ENCODE assay signal across 24 mouse cellular contexts in the genomic region with DNA sequence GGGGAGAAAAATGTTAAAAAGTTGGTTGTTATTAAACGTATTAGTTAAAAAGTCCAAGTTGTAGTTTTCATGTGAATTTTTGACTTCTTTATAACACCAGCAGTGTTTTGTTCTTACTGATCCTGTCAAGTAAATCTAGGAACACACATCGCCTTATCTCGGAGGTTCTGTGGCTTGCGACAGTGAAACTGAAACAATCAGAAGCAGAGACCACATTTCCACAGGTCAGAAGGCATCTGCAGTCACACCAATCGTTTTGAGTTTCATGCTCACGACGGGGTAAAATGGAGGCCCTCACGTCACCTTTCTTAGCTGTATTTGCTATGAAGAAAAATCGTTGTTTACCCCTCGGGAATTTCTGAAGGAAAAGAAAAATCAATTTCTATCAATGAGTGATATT. TPM values are rescaled to one million over a fixed set of nuclear protein-coding genes. Genes with fewer than 3 reads are reported as not detected.
DNase-seq lines count a peak whose midpoint lies in the region; ATAC-seq and TF ChIP-seq lines count a peak whose summit lies in the region.
"Had no signal": no experiment of that assay in that cellular context is flagged by ENCODE, and none has a peak within 500 bp of the region (broad histone marks: within the 10 kb centered on the region; RNA-seq: fewer than 3 reads in every experiment).

No protein-coding gene starts in this region.

- H3K4me1 ChIP-seq in midbrain, embryonic 11.5 days (ENCODE audit: control insufficient read depth, insufficient read depth, low read length), result 0 out of 2 replicates have a peak, but pooled peaks cover 4% of the 10 kb centered on the region
- H3K4me1 ChIP-seq in midbrain, embryonic 10.5 days, result peaks cover 34% of the 10 kb centered on the region
- H3K4me1 ChIP-seq in CH12.LX (ENCODE audit: control insufficient read depth in 1 of 2, insufficient read depth in 2 of 2), result peaks cover 0 to 14% of the 10 kb centered on the region in 2 experiments; a peak in 2 of 4 replicates
- peaks cover 39% of the 10 kb centered on the region for H3K4me1 ChIP-seq in forebrain, embryonic 10.5 days
- H3K4me1 ChIP-seq: embryonic facial prominence, embryonic 13.5 days; embryonic facial prominence, embryonic 15.5 days had no signal

- no peaks in the 10 kb centered on the region for H3K79me2 ChIP-seq in CH12.LX (replicated peaks; ENCODE audit: control insufficient read depth, extremely low read depth, insufficient read depth, poor library complexity, severe bottlenecking)

- WGBS in midbrain, embryonic 11.5 days, result 87% methylated on average over 10 of the region's 10 CpGs
- WGBS in midbrain, embryonic 10.5 days, result 90% methylated on average over 10 of the region's 10 CpGs
- WGBS in forebrain, embryonic 10.5 days, result 87% methylated on average over 10 of the region's 10 CpGs

- H3K4me2 ChIP-seq in midbrain, embryonic 11.5 days, result no peak overlapping the region
- H3K4me2 ChIP-seq in CH12.LX (ENCODE audit: insufficient read depth, low read depth, poor library complexity, severe bottlenecking), result peak overlapping the region; percentile 31; the same call in 1 of the 2 replicates
- H3K4me2 ChIP-seq: embryonic facial prominence, embryonic 13.5 days; embryonic facial prominence, embryonic 15.5 days; forebrain, embryonic 13.5 days; forebrain, embryonic 15.5 days had no signal

- no peaks in the 10 kb centered on the region for H3K9me3 ChIP-seq in midbrain, embryonic 11.5 days (ENCODE audit: control insufficient read depth, low read length)
- no peaks in the 10 kb centered on the region for H3K9me3 ChIP-seq in midbrain, embryonic 10.5 days (replicated peaks)
- peaks cover 4% of the 10 kb centered on the region for H3K9me3 ChIP-seq in CH12.LX (replicated peaks; ENCODE audit: low read length)
- no peaks in the 10 kb centered on the region for H3K9me3 ChIP-seq in forebrain, embryonic 10.5 days
- H3K9me3 ChIP-seq: embryonic facial prominence, embryonic 13.5 days; embryonic facial prominence, embryonic 15.5 days; forebrain, embryonic 13.5 days; forebrain, embryonic 15.5 days had no signal

- H3K27me3 ChIP-seq in midbrain, embryonic 11.5 days (ENCODE audit: control insufficient read depth, insufficient read depth, low read length), result no peaks in the 10 kb centered on the region
- H3K27me3 ChIP-seq in midbrain, embryonic 10.5 days (ENCODE audit: low read depth, poor library complexity, severe bottlenecking), result peaks cover 30% of the 10 kb centered on the region; the same call in 1 of the 2 replicates
- H3K27me3 ChIP-seq in CH12.LX (replicated peaks), result peaks cover 15% of the 10 kb centered on the region
- H3K27me3 ChIP-seq in forebrain, embryonic 10.5 days (ENCODE audit: poor library complexity, severe bottlenecking), result peaks cover 69% of the 10 kb centered on the region
- H3K27me3 ChIP-seq: embryonic facial prominence, embryonic 13.5 days; embryonic facial prominence, embryonic 15.5 days had no signal

- no peak overlapping the region for H3K4me3 ChIP-seq in midbrain, embryonic 11.5 days (ENCODE audit: low read depth, low read length)
- no peak overlapping the region for H3K4me3 ChIP-seq in midbrain, embryonic 10.5 days
- H3K4me3 ChIP-seq in CH12.LX (replicated peaks in 1 of 3; ENCODE audit: low read depth in 2 of 3, low read length in 2 of 3, poor library complexity in 1 of 3), result no peak overlapping the region
- H3K4me3 ChIP-seq in forebrain, embryonic 10.5 days, result no peak overlapping the region
- H3K4me3 ChIP-seq: embryonic facial prominence, embryonic 13.5 days; embryonic facial prominence, embryonic 15.5 days; erythroblast, embryonic 14.5 days; forebrain, embryonic 13.5 days; forebrain, embryonic 15.5 days had no signal

- in situ Hi-C loops in CH12.LX (cut with MboI; ENCODE audit: low pct_ligation_motif_present, low pct_unique_long_range_greater_than_20kb, low sequenced_read_pairs), result no loop called here

- no peaks in the 10 kb centered on the region for H3K36me3 ChIP-seq in midbrain, embryonic 11.5 days (ENCODE audit: control insufficient read depth, insufficient read depth, low read length)
- no peaks in the 10 kb centered on the region for H3K36me3 ChIP-seq in midbrain, embryonic 10.5 days
- H3K36me3 ChIP-seq in CH12.LX (replicated peaks in 1 of 2; ENCODE audit: control insufficient read depth in 1 of 2, insufficient read depth in 1 of 2, low read length in 1 of 2), result no peaks in the 10 kb centered on the region
- H3K36me3 ChIP-seq in forebrain, embryonic 10.5 days (replicated peaks), result no peaks in the 10 kb centered on the region
- H3K36me3 ChIP-seq: embryonic facial prominence, embryonic 13.5 days; embryonic facial prominence, embryonic 15.5 days; forebrain, embryonic 15.5 days had no signal

- TF ChIP-seq POLR2A in CH12.LX (IDR thresholded peaks at IDR 0.05; ENCODE audit: low read depth, low read length), result no peak

- no peak for TF ChIP-seq CTCF in CH12.LX (conservative IDR thresholded peaks at IDR 0.05 in 1 of 2, IDR thresholded peaks at IDR 0.05 in 1 of 2; ENCODE audit: low read depth in 2 of 2, low read length in 2 of 2)

- TF ChIP-seq RAD21 in CH12.LX (IDR thresholded peaks at IDR 0.05; ENCODE audit: low read depth, low read length), result no peak

- H3K27ac ChIP-seq in midbrain, embryonic 11.5 days (ENCODE audit: low read depth, low read length), result no peak overlapping the region
- H3K27ac ChIP-seq in midbrain, embryonic 10.5 days (replicated peaks), result no peak overlapping the region
- no peak overlapping the region for H3K27ac ChIP-seq in CH12.LX (ENCODE audit: insufficient read depth, low read depth)
- H3K27ac ChIP-seq in forebrain, embryonic 10.5 days, result no peak overlapping the region
- H3K27ac ChIP-seq: embryonic facial prominence, embryonic 13.5 days; embryonic facial prominence, embryonic 15.5 days; forebrain, embryonic 13.5 days; forebrain, embryonic 15.5 days had no signal

- no peak overlapping the region for H3K9ac ChIP-seq in midbrain, embryonic 11.5 days (ENCODE audit: low read length)
- H3K9ac ChIP-seq in CH12.LX (ENCODE audit: insufficient read depth, low read depth), result no peak overlapping the region
- H3K9ac ChIP-seq: embryonic facial prominence, embryonic 13.5 days; embryonic facial prominence, embryonic 15.5 days; forebrain, embryonic 13.5 days; forebrain, embryonic 15.5 days; forebrain, postnatal 0 days had no signal

- no peak for ATAC-seq in midbrain, embryonic 11.5 days (ENCODE audit: low FRiP score)
- ATAC-seq: forebrain, embryonic 13.5 days; forebrain, embryonic 15.5 days; forebrain, postnatal 0 days had no signal

- dilution Hi-C loops in CH12.LX (cut with MboI; ENCODE audit: extremely low pct_ligation_motif_present, extremely low pct_unique_long_range_greater_than_20kb, low sequenced_read_pairs), result no loop called here

- peak; percentile 53 for TF ChIP-seq EP300 in CH12.LX (IDR thresholded peaks at IDR 0.05; ENCODE audit: low read length)

- peak; percentile 78 for DNase-seq in midbrain, embryonic 11.5 days (ENCODE audit: low spot score, missing footprints)
- no peak for DNase-seq in midbrain, embryonic 10.5 days (ENCODE audit: low spot score)
- peak; percentile 32 for DNase-seq in CD4-positive helper T cell, adult 2 months (ENCODE audit: low read depth, low spot score)
- peak; percentile 68 for DNase-seq in CH12.LX (ENCODE audit: extremely low read depth)
- DNase-seq in ovary, postnatal 36 days (ENCODE audit: low spot score), result no peak
- no peak for DNase-seq in forebrain, embryonic 10.5 days (ENCODE audit: extremely low spot score, low spot score)
- DNase-seq: adrenal gland, adult 2 months; adrenal gland, postnatal 10 days; adrenal gland, postnatal 25 days; cerebellum, adult 11 months; cerebellum, adult 18-20 months; cerebellum, adult 8-10 months; cerebellum, adult 9-11 months; cerebellum, postnatal 14 days; cerebellum, postnatal 36 days; embryo, embryonic 11 days; forebrain, postnatal 0 days had no signal

TF ChIP-seq in CH12.LX, 34 proteins besides CTCF, POLR2A, EP300 and RAD21:
- TF ChIP-seq NRF1 (IDR thresholded peaks at IDR 0.05; ENCODE audit: low read depth, low read length) (no peak), ZMIZ1 (IDR thresholded peaks at IDR 0.05; ENCODE audit: low read depth, low read length) (no peak), NELFE (IDR thresholded peaks at IDR 0.05; ENCODE audit: low read depth, low read length) (no peak), BHLHE40 (IDR thresholded peaks at IDR 0.05; ENCODE audit: low read depth, low read length) (0 out of 2 replicates have a peak, but pooled peaks have one; percentile 27), ZC3H11A (IDR thresholded peaks at IDR 0.05; ENCODE audit: low read depth, low read length) (no peak), ZKSCAN1 (IDR thresholded peaks at IDR 0.05; ENCODE audit: borderline replicate concordance, low read depth, low read length) (no peak), USF1 (IDR thresholded peaks at IDR 0.05; ENCODE audit: low read depth, low read length) (no peak), JUND (conservative IDR thresholded peaks at IDR 0.05; ENCODE audit: low read depth, low read length) (no peak), IRF4 (IDR thresholded peaks at IDR 0.05; ENCODE audit: low read depth, low read length) (peak; percentile 54), UBTF (IDR thresholded peaks at IDR 0.05; ENCODE audit: low read depth, low read length) (no peak), MYC (IDR thresholded peaks at IDR 0.05; ENCODE audit: low read depth, low read length) (no peak), MAX (IDR thresholded peaks at IDR 0.05; ENCODE audit: low read length) (peak; percentile 40; the same call in 1 of the 2 replicates)
TF ChIP-seq in CH12.LX: peak in this region for 3.

RNA-seq across cellular contexts. Expression of a gene that starts 14.8 kb away (rescaled TPM):
- polyA plus RNA-seq in midbrain, embryonic 11.5 days (2014; fragmentation: Nextera tagmentation; extraction: Ambion mirVana), result 8.3 TPM in 2 replicates
- 6.5 and 10.3 TPM in 2 replicates for polyA plus RNA-seq in midbrain, embryonic 10.5 days (2016; fragmentation: Nextera tagmentation; extraction: Ambion mirVana)
- total RNA-seq in CH12.LX (2012; rRNA removed) (0.04 TPM in 2 replicates), CH12.LX (2014; rRNA removed) (not detected in 2 replicates)
- 0.12 and 0.27 TPM in 2 replicates for polyA plus RNA-seq in CH12.LX (2012; ENCODE audit: insufficient read length, low read depth)
- 3.1 and 3.8 TPM in 2 replicates for polyA plus RNA-seq in forebrain, embryonic 10.5 days (2016; fragmentation: Nextera tagmentation; extraction: Ambion mirVana)
- total RNA-seq: common myeloid progenitor, adult 5-6 weeks; MEL had no signal

Comparison
In these comparisons a context has a peak if more than half of its experiments do, and no peak if none do; other contexts are left out.
1. DNase-seq: peak in midbrain, embryonic 11.5 days (single experiment), CD4-positive helper T cell, adult 2 months (single experiment) and CH12.LX (single experiment); none in midbrain, embryonic 10.5 days (single experiment), ovary, postnatal 36 days (single experiment) and forebrain, embryonic 10.5 days (single experiment).